Mouse (Mus musculus) adrenal gland, adult 18-20 months (tissue): ENCODE measurements around the gene Psors1c2. TPM values are rescaled to one million over a fixed set of nuclear protein-coding genes. Genes with fewer than 3 reads are reported as not detected.
"Not testable (repeated sequence)": the region's sequence is repeated elsewhere in the genome, so short reads cannot be mapped to it uniquely, and the experiment has no call there.

Experiments used
- DNase-seq, 2 experiments: peaks; one replicate each; pipeline ENCODE4 v3.0.0; 2021 to 2022; ENCODE audit warnings: low spot score in 2 of 2
- long read RNA-seq, 2 experiments: library from polyadenylated mRNA; stranded (forward); transcript quantifications; one replicate each; pipeline ENCODE4 v2.0.0; 2021
- total RNA-seq, 2 experiments: library from RNA; stranded (reverse); gene quantifications; 1 replicate in 1 of 2; 2 replicates in 1 of 2; pipeline ENCODE4 v1.2.3; 2021

Psors1c2 gene
- total RNA-seq: not detected
- long read RNA-seq, experiment 1: 0 reads
- long read RNA-seq, experiment 2: 0 reads

- no peak for DNase-seq
These were observed at the start of gene Psors1c2 for GRCm38 (mm10) chr17:35532901-35533300. TSS of gene Psors1c2 (plus strand) at chr17:35533201.

GRCm38 (mm10) chr17:35484066-35484465, 48.9 kb upstream of the Psors1c2 start:
- DNase-seq: peak; percentile 55 to 64

GRCm38 (mm10) chr17:35485702-35486101, 47.3 kb upstream of the Psors1c2 start:
- DNase-seq: no peak

- DNase-seq: no peak
These were observed 46.3 kb upstream of the Psors1c2 start for GRCm38 (mm10) chr17:35486726-35487125.

- no peak for DNase-seq
These were observed 45.0 kb upstream of the Psors1c2 start for GRCm38 (mm10) chr17:35488041-35488440.

- no peak for DNase-seq
These were observed 42.7 kb upstream of the Psors1c2 start for GRCm38 (mm10) chr17:35490320-35490719.

GRCm38 (mm10) chr17:35497124-35497523, 35.9 kb upstream of the Psors1c2 start:
- DNase-seq: no peak

GRCm38 (mm10) chr17:35502226-35502625, 30.8 kb upstream of the Psors1c2 start:
- no peak for DNase-seq

GRCm38 (mm10) chr17:35502762-35503161, 30.2 kb upstream of the Psors1c2 start:
- DNase-seq: no peak

- DNase-seq: no peak
These were observed 29.2 kb upstream of the Psors1c2 start for GRCm38 (mm10) chr17:35503849-35504248.

- no peak for DNase-seq
These were observed 28.1 kb upstream of the Psors1c2 start for GRCm38 (mm10) chr17:35504628-35505481.

GRCm38 (mm10) chr17:35505776-35506175, 27.2 kb upstream of the Psors1c2 start, which contains the start of gene Pou5f1:
TSS of gene Pou5f1 (plus strand) at chr17:35506018.
- no peak for DNase-seq

GRCm38 (mm10) chr17:35506881-35507280, 26.1 kb upstream of the Psors1c2 start:
- no peak for DNase-seq

GRCm38 (mm10) chr17:35507556-35508260, 25.3 kb upstream of the Psors1c2 start:
- DNase-seq: no peak

- DNase-seq: not testable (repeated sequence)
These were observed 24.7 kb upstream of the Psors1c2 start for GRCm38 (mm10) chr17:35508279-35508678.

GRCm38 (mm10) chr17:35509284-35509683, 23.7 kb upstream of the Psors1c2 start:
- DNase-seq: no peak

- no peak for DNase-seq
These were observed 19.9 kb upstream of the Psors1c2 start for GRCm38 (mm10) chr17:35512916-35513626.

- peak; percentile 69 to 81 for DNase-seq
These were observed 19.1 kb upstream of the Psors1c2 start for GRCm38 (mm10) chr17:35513886-35514285.

GRCm38 (mm10) chr17:35514756-35515155, 18.2 kb upstream of the Psors1c2 start:
- no peak for DNase-seq

GRCm38 (mm10) chr17:35515911-35516640, 16.9 kb upstream of the Psors1c2 start:
- DNase-seq: peak in 1 of 2 experiments; percentile 11
